In the genomic region with DNA sequence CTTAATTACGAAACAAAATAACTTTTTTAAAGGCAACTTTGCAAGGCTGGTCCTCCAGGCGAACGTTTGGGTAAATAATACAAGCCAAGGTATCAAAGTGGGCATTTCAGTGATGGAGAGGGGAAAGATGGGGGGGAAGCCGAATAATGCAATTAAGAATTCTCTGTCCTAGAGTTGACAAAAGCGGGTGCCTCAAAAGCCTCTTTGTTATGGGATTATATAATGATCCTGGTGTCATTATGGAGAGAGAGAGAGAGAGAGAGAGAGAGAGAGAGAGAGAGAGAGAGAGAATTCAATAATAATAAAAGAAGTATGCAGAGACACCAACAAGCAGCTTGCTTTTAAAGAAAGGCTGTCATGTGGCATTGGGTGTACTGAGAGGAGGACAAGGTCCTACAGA, we compare ENCODE assay signal across 11 mouse cellular contexts. TPM values are rescaled to one million over a fixed set of nuclear protein-coding genes. Genes with fewer than 3 reads are reported as not detected.
DNase-seq lines count a peak whose midpoint lies in the region; ATAC-seq and TF ChIP-seq lines count a peak whose summit lies in the region.
"Had no signal": no experiment of that assay in that cellular context is flagged by ENCODE, and none has a peak within 500 bp of the region (broad histone marks: within the 10 kb centered on the region; RNA-seq: fewer than 3 reads in every experiment).

No protein-coding gene starts in this region.

- H3K27me3 ChIP-seq in heart, embryonic 10.5 days (ENCODE audit: insufficient read depth, poor library complexity, severe bottlenecking), result peaks cover 63% of the 10 kb centered on the region
- H3K27me3 ChIP-seq in neural tube, embryonic 11.5 days (ENCODE audit: control insufficient read depth, insufficient read depth, low read length), result peaks cover 6% of the 10 kb centered on the region; the same call in 1 of the 2 replicates
- H3K27me3 ChIP-seq in limb, embryonic 13.5 days, result peaks cover 72% of the 10 kb centered on the region
- peaks cover 13% of the 10 kb centered on the region; the same call in 1 of the 2 replicates for H3K27me3 ChIP-seq in thymus, adult 2 months (ENCODE audit: control insufficient read depth, insufficient read depth, low read length)

- no peak for TF ChIP-seq CTCF in thymus, adult 2 months (IDR thresholded peaks at IDR 0.05; ENCODE audit: borderline replicate concordance, control insufficient read depth, extremely low read depth, insufficient read depth, low read length, poor library complexity)

- H3K27ac ChIP-seq in heart, embryonic 10.5 days, result no peak overlapping the region
- no peak overlapping the region for H3K27ac ChIP-seq in neural tube, embryonic 11.5 days (ENCODE audit: low read depth, low read length)
- no peak overlapping the region for H3K27ac ChIP-seq in limb, embryonic 13.5 days
- H3K27ac ChIP-seq in thymus, adult 2 months (ENCODE audit: control insufficient read depth, insufficient read depth, low read length), result no peak overlapping the region
- H3K27ac ChIP-seq: liver, embryonic 14.5 days had no signal

- H3K9me3 ChIP-seq in heart, embryonic 10.5 days, result no peaks in the 10 kb centered on the region
- H3K9me3 ChIP-seq in neural tube, embryonic 11.5 days (ENCODE audit: control insufficient read depth, low read length), result no peaks in the 10 kb centered on the region
- no peaks in the 10 kb centered on the region for H3K9me3 ChIP-seq in limb, embryonic 13.5 days

- H3K4me3 ChIP-seq in heart, embryonic 10.5 days, result peak overlapping the region; percentile 74; the same call in 1 of the 2 replicates
- H3K4me3 ChIP-seq in neural tube, embryonic 11.5 days (ENCODE audit: low read depth, low read length), result peak overlapping the region; percentile 58
- no peak overlapping the region for H3K4me3 ChIP-seq in limb, embryonic 13.5 days
- H3K4me3 ChIP-seq in thymus, adult 2 months (ENCODE audit: control insufficient read depth, insufficient read depth, low read length), result no peak overlapping the region

- 23% methylated on average over 5 of the region's 5 CpGs for WGBS in heart, embryonic 10.5 days
- WGBS in neural tube, embryonic 11.5 days, result 6% methylated on average over 5 of the region's 5 CpGs
- WGBS in limb, embryonic 13.5 days, result 15% methylated on average over 5 of the region's 5 CpGs
- 45% methylated on average over 5 of the region's 5 CpGs for WGBS in thymus, adult 2 months

- H3K4me1 ChIP-seq in heart, embryonic 10.5 days, result peaks cover 18% of the 10 kb centered on the region
- peaks cover 3% of the 10 kb centered on the region; the same call in 1 of the 2 replicates for H3K4me1 ChIP-seq in neural tube, embryonic 11.5 days (ENCODE audit: control insufficient read depth, insufficient read depth, low read length)
- peaks cover 22% of the 10 kb centered on the region for H3K4me1 ChIP-seq in limb, embryonic 13.5 days
- no peaks in the 10 kb centered on the region for H3K4me1 ChIP-seq in thymus, adult 2 months (replicated peaks; ENCODE audit: control insufficient read depth, insufficient read depth, low read length)

- intact Hi-C loops in left cerebral cortex, postnatal 25 days (cut with DNase I), result loop anchor here (5.0 kb wide), 1 partner anchor 127 kb away; no protein-coding TSS in a partner anchor

- no peak for ATAC-seq in neural tube, embryonic 11.5 days (ENCODE audit: insufficient read depth, low FRiP score, low TSS enrichment)
- no peak for ATAC-seq in limb, embryonic 13.5 days (ENCODE audit: low FRiP score, low read depth)

- peak overlapping the region; percentile 60 for H3K4me2 ChIP-seq in neural tube, embryonic 11.5 days (ENCODE audit: low read depth)
- peak overlapping the region; percentile 97 for H3K4me2 ChIP-seq in limb, embryonic 13.5 days (replicated peaks)

- H3K9ac ChIP-seq in neural tube, embryonic 11.5 days (ENCODE audit: low read length), result no peak overlapping the region
- H3K9ac ChIP-seq in limb, embryonic 13.5 days, result no peak overlapping the region
- H3K9ac ChIP-seq: liver, embryonic 14.5 days had no signal

- no peak for TF ChIP-seq POLR2A in thymus, adult 2 months (IDR thresholded peaks at IDR 0.05; ENCODE audit: control insufficient read depth, extremely low read depth, insufficient read depth, low read length, poor library complexity)

- no peak for DNase-seq in heart, embryonic 10.5 days (ENCODE audit: low spot score)
- DNase-seq in heart, postnatal 4 days, result no peak
- no peak for DNase-seq in neural tube, embryonic 11.5 days (ENCODE audit: low spot score)
- DNase-seq in neural tube, embryonic 10.5 days (ENCODE audit: extremely low spot score, low spot score), result no peak
- DNase-seq in thymus, adult 2 months, result no peak
- no peak for DNase-seq in left cerebral cortex, postnatal 25 days (ENCODE audit: low spot score in 2 of 2)
- DNase-seq in frontal cortex, adult 2 months (ENCODE audit: extremely low spot score in 1 of 2, low spot score in 1 of 2), result no peak
- DNase-seq: kidney, postnatal 25 days had no signal

- no peaks in the 10 kb centered on the region for H3K36me3 ChIP-seq in heart, embryonic 10.5 days
- H3K36me3 ChIP-seq in neural tube, embryonic 11.5 days (ENCODE audit: control insufficient read depth, insufficient read depth, low read length), result no peaks in the 10 kb centered on the region
- no peaks in the 10 kb centered on the region for H3K36me3 ChIP-seq in limb, embryonic 13.5 days
- no peaks in the 10 kb centered on the region for H3K36me3 ChIP-seq in thymus, adult 2 months (ENCODE audit: control insufficient read depth, insufficient read depth, low read length)

RNA-seq across cellular contexts. Expression of a gene that starts 0.5 kb away (rescaled TPM):
- polyA plus RNA-seq in heart, embryonic 10.5 days (2016; fragmentation: Nextera tagmentation; extraction: Ambion mirVana), result 2.0 and 2.4 TPM in 2 replicates
- total RNA-seq in heart, postnatal 4 days (2021), result 10 to 100 TPM; 17.3 to 18.5 TPM
- polyA plus RNA-seq in neural tube, embryonic 11.5 days (2014; fragmentation: Nextera tagmentation; extraction: Ambion mirVana), result 23.6 and 24.3 TPM in 2 replicates
- 5.7 and 6.6 TPM in 2 replicates for polyA plus RNA-seq in limb, embryonic 13.5 days (2015; fragmentation: Nextera tagmentation; extraction: Ambion mirVana)
- 0.34 and 0.49 TPM in 2 replicates for polyA plus RNA-seq in thymus, adult 2 months (2012; rRNA removed)
- total RNA-seq in left cerebral cortex, postnatal 25 days (2021), result 10 to 100 TPM; 32.0 to 38.0 TPM
- polyA plus RNA-seq in frontal cortex, adult 2 months (2012; rRNA removed), result 12.6 and 20.3 TPM in 2 replicates
- total RNA-seq: neutrophil, adult 5-6 weeks had no signal
- polyA plus RNA-seq: liver, embryonic 14.5 days had no signal

Comparison
In these comparisons a context has a peak if more than half of its experiments do, and no peak if none do; other contexts are left out.
1. H3K4me3 ChIP-seq: peak in heart, embryonic 10.5 days (single experiment) and neural tube, embryonic 11.5 days (single experiment); none in limb, embryonic 13.5 days (single experiment) and thymus, adult 2 months (single experiment).